Mouse (Mus musculus) embryonic stem cell, embryonic (primary cell): ENCODE measurements around the gene Ms4a6b.
"Not testable (repeated sequence)": the region's sequence is repeated elsewhere in the genome, so short reads cannot be mapped to it uniquely, and the experiment has no call there.

Experiments used
- CTCF ChIA-PET, 4 experiments: fragments of 300-600 bp in 2 of 4; fragments of 350-600 bp in 2 of 4; sonication (Branson Sonifier 250); formaldehyde crosslinking; loops; one replicate each; lab custom pipeline; 2022; ENCODE audit warnings: inconsistent platforms in 2 of 4; lab: Charles Lee
- POLR2A ChIA-PET, 4 experiments: fragments of 300-600 bp in 2 of 4; fragments of 350-600 bp in 2 of 4; sonication (Branson Sonifier 250); formaldehyde crosslinking; loops; one replicate each; lab custom pipeline; 2022; ENCODE audit warnings: antibody characterized with exemption in 4 of 4, inconsistent platforms in 1 of 4; lab: Charles Lee

The Ms4a6b gene

DNA sequence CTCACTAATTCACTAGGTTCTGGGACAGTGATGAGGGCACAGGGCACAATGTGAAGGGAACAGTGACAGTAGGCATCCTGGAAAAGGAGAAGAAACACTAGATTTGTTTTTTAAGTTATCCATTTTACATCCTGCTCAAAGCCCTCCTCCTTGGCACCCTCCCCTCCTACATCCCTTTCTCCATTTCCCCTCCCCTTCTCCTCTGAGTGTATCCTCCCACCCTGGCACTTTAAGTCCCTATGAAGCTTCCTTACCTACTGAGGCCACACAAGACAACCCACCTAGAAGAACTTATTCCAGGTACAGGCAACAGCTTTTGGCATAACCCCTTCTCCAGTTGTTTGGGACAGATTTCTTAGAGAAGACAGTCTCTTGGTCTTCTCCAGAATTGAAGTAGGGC is at the start of gene Ms4a6b:
Ms4a6b (plus strand) TSS at position 267 of the 400 bp plus-strand sequence.
- POLR2A ChIA-PET: interaction anchor here in 1 of 4 experiments (0.5 kb wide), 1 partner anchor 647 kb away, joined by 3 read pairs; no protein-coding TSS in a partner anchor

DNA sequence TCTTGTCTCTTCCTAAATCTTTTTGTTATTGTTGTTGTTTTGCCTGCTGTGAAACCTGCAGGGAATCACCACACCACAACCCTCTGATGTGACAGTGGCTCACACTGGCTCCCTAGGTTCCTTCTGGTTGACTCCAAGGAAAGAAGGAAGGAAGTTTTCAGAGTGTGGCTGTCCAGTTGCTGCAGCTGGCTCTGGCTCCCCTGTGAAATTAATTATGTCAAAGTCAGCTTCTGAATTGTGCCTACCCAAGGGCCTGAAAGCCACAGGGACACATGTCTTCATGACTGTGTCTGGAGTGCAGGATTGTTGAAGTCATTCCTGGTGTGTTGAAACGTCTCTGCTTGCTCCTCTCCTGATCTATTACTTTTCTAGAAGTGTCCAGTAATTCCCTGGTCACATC is 48.0 kb upstream of the Ms4a6b start:
- CTCF ChIA-PET, POLR2A ChIA-PET: not testable (repeated sequence)

More for the DNA sequence above, at the start of gene Ms4a6b:
- CTCF ChIA-PET: interaction anchor here in 1 of 4 experiments (0.7 kb wide), 1 partner anchor 304 kb away, joined by 3 read pairs; no protein-coding TSS in a partner anchor

DNA sequence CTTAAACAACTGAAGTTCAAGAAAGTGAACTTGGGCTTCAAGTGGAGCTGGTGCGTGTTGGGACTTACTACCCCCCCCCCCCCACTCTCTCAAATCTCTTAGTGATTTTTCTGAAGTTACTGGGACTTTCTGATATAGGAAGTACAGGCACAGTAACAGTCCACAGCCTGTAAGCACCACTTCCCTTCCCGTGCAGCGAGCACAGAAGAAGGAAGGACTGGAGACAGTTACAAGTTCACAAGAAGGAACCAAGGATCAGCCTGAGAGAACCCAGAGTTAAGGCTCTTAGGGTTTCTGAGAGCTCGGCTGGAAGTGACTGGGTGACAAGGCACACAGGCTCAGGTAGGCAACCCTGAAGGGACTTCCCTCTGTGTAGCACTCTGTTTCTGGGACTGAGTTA is 47.1 kb upstream of the Ms4a6b start, which contains the start of gene Ms4a6c:
Ms4a6c (plus strand) TSS at position 152 of the 400 bp plus-strand sequence.
- CTCF ChIA-PET, POLR2A ChIA-PET: not testable (repeated sequence)

DNA sequence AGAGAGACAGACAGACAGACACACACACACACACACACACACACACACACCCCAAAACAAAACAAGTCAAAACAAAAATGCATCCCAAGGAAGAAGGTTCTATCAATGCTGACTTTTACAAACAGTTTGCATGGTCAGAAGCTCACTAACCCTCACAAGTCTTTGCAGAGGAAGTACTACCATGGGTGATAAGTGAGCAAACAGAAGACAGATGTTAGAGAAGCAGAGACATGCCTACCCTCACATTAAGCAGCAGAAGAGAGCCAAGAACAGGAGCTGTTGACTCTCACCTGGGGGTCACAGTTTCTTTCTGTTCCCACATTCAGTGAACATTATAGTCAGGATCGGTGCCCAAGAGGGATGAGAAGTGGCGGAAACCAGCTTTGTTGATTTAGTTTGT is 36.6 kb upstream of the Ms4a6b start:
- POLR2A ChIA-PET: no interaction called here
- CTCF ChIA-PET: no interaction called here

DNA sequence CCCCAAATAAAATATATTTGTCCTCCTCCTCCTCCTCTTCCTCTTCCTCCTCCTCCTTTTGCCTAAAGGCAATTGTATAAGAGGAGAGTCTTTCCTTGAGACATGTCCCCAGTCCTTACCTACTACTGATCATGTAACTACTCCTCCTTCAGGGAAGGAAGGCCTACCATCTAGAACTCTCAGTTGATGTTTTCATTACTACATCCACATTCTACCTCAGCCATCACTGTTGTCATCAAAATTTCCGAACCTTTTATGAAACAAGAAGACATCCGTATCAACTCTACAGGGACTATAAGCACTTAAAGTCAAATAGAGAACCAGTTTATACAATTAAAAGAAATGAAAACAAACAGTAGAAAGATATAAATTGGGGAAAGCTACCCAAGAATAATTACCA is 33.6 kb upstream of the Ms4a6b start:
- ChIA-PET POLR2A (no interaction called here), CTCF (no interaction called here)

DNA sequence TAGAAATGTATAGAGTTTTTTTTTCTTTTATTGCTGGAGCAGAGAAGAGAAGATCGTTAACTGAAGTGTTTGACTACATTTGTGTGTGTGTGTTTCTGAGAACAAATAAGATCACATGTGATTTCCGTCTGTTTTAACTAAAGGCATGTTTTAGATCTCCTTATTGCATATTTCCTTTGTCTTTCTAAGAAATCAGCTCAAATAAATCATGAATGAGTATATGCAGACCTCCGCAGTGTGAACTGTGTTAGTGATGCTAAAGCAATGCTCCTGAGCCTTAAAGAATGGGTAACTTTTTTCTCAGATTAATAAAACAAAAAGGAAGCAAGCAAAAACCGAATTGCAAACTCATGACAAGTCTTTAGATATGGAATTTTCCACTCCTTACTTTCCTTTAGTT is 32.4 kb upstream of the Ms4a6b start:
- CTCF ChIA-PET: no interaction called here
- POLR2A ChIA-PET: no interaction called here

DNA sequence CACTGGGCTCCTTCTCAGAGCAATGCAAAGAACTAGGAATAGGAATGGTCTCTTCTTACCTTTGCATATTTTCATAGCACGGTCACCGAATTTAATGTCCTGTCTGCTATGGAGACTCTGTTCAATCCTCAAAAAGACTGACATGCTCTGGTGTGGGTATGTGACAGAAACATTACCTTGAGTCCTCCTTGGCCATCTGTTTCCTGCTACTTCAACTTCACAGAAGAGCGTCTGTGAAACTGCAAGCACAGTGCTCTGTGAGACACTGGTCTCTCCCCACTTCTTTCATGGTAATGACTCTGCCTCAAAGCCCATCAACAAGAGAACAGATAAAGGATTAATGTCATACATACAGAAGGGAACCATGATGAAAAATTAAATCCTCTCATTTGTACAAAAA is 31.9 kb upstream of the Ms4a6b start:
- POLR2A ChIA-PET: no interaction called here
- CTCF ChIA-PET: no interaction called here

DNA sequence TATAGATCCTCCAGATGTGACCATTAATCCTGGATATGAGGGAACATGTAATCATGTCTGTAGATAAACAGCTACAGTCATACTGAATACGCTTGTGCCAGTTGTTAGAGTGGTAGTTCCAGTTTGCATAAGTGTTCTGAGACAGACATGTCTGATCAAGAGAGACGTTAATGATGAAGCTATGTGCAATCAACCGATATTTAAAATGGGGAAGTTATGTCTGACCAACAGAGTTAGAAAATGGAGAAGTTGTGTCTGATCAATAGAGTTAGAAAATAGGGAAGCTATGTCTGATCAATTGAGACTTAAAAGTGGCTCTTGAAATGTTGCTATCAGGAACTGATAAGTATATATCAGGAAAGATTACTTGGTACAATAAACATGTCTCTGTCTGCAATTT is 31.0 kb upstream of the Ms4a6b start:
- CTCF ChIA-PET: no interaction called here
- POLR2A ChIA-PET: no interaction called here

DNA sequence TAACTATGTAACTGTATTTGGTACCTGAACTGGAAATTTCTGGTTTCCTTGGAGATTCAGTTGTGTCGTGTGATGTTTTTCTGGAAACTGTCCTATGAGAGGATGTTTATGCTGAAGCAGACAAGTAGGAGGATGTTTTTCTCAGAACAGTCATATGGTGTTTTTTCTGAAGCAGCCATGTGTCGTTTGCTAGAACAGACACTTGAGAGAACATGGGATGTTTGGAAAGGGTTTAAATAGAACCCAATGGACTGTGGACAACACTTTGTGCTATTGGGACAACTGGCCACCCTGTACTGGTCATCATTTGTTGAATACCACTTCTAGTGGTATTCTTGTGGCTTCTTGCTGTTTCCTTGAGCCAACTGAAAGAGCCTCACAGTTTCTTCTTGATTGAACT is 30.6 kb upstream of the Ms4a6b start, which contains the start of gene Gm8369:
Gm8369 (plus strand) TSS at position 193 of the 400 bp plus-strand sequence.
- POLR2A ChIA-PET: no interaction called here
- CTCF ChIA-PET: interaction anchor here in 1 of 4 experiments (0.7 kb wide), 1 partner anchor 9 kb away, joined by 3 read pairs; no protein-coding TSS in a partner anchor

DNA sequence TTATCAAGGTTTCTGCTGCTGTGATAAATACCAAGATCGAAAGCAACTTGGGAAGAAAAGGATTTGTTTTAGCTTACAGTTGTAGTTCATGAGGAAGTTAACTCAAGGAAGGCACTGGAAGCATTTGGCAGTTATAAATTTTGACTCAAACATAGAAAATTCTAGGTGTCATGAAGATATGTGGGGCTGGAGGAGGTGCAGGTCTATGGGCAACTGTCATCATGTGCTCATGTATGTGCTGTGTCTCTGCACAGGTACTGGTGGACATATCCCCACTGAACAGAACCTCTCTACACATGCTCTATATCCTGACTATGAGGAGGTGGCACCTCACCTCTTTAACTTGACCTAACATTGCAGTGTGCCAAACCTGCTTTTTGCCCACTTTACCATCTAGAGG is 29.7 kb upstream of the Ms4a6b start:
- ChIA-PET CTCF (no interaction called here), POLR2A (no interaction called here)

DNA sequence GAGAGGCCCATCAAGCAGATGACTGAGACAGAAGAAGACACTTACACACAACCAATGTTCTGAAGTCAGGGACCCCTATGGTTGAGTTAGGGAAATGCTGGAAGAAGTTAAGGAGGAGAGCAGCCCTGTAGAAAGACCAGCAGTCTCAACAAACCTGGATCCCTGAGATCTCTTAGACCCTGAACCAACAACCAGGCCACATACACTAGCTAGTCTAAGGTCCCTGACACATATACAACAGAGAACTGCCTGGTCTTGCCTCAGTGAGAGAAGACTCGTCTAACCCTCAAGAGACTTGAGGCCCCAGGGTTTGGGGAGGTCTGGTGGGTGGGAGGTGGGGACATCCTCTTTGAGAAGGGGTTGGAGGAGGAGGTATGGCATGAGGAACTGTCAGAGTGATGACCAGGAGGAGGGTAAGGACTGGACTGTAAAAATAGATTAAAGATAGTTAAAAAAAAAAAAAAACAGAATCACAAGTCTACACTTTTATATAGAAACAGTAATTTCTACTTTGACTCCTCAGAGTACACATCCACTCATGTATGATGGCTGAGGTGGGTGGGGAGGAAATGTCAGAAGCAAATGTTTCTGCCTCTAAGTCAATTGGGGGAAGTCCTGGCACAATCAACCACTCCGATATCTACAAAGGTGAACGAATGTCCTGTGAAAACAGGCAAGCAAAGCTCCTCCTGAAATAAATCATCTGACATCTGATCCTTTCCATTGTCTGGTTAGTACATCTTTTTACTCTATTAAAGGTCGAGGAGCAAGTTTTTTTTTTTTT is 24.7 kb upstream of the Ms4a6b start:
- ChIA-PET CTCF (no interaction called here), POLR2A (no interaction called here)

DNA sequence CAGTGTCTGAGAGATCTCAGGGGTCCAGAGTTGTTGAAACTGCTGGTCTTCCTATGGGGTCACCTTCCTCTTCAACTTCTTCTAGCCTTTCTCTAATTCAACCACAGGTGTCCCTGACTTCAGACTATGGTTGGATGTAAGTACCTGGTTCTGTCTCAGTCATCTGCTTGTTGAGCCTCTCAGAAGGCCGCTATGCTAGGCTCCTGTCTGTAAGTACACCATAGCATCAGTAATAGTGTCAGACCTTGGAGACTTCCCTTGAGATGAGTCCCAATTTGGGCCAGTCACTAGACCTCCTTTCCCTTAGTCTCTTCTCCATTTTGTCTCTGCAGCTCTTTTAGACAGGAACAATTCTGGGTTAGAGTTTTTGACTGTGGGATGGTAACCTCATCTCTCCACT is 23.6 kb upstream of the Ms4a6b start:
- POLR2A ChIA-PET: no interaction called here
- CTCF ChIA-PET: no interaction called here

DNA sequence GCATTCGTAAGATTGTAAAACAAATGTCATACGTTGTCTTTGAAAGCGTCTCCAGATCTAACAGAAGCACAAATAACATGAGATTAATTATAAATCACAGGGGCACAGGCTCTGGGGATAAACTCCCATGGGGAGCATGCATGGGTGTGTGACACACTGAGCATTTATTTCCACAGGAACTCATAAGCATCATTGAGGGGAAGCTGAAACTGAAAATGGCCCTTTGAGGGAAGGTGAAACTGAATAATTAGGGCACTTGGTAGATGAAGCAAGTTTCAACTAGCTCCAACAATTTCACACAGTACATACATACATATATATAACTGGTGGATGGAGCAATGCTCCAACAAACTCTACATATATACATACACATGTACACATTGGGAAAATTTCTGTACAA is 21.8 kb upstream of the Ms4a6b start:
- ChIA-PET POLR2A (no interaction called here), CTCF (interaction anchor here in 1 of 4 experiments (0.6 kb wide), 2 partner anchors 9 to 1114 kb away, joined by 3 to 28 read pairs; partner anchors contain the start of gene Gm8369)

DNA sequence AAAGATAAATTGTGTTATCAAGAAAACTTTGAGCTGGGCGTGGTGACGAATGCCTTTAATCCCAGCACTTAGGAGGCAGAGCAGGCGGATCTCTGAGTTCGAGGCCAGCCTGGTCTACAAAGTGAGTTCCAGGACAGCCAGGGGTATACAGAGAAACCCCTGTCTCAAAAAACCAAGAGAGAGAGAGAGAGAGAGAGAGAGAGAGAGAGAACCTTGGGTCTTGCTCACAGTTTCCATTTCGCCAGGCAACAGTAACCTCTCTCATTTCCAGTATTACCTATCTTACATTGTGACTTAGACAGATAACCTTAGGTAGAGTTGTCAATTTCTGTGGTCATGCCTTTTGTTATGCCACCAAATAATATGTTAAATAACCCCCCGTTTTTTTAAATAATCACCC is 20.0 kb upstream of the Ms4a6b start:
- POLR2A ChIA-PET: no interaction called here
- CTCF ChIA-PET: no interaction called here

DNA sequence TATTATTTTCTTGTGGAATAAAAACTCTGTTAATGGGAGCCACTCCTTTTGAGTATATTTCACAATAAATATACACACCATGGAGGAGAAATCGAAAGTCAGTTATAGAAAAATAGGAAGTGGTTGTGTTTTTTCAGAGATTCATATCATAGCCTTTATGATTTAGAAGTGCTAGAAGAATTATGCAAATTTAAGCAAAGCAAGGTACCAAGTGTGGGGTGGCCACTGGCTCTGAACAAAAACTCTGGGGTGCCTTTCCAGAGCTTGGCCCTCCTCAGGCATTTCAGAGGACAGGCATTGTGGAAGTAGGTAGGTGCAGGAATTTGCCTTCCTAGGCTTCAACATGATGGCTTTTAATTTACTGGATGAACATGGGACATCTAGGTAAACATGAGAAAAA is 19.0 kb upstream of the Ms4a6b start:
- CTCF ChIA-PET, POLR2A ChIA-PET: not testable (repeated sequence)

DNA sequence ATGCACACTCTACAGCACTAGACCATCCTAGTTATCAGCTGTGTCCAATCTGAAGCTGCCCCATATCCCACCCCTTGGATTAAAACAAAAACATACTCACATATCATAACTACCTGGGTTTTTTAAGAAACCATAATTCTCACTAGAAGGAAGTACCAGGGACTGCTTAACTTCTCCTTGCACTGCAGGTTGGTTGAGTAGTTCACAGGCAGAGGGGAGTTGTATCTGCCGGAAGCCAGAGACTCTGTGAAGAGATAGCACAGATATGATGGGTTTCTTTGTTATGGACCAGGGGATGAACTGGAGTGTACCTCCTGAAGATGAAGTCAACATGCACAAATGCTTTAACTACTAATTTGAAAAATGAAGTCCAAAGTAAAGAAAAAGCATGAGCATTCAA is 15.5 kb upstream of the Ms4a6b start:
- CTCF ChIA-PET: no interaction called here
- POLR2A ChIA-PET: no interaction called here

DNA sequence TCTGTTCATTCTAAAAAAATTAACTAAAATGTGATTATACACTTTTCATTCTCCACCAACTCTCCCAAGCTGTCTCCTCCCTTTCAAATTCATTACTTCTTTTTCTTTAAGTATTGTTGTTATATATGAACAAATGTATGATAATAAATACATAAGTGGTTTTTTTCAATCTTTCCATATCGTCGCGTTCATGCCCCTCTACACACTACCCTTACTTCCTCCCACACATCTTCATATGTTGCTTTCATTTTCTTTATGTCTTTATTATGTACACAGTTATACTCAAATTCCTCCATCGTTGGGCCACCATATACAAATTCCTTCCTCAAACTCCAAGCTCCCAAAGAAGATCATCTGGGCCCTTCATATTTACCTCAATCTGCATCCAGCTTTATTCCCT is 15.0 kb upstream of the Ms4a6b start:
- CTCF ChIA-PET: no interaction called here
- POLR2A ChIA-PET: no interaction called here

DNA sequence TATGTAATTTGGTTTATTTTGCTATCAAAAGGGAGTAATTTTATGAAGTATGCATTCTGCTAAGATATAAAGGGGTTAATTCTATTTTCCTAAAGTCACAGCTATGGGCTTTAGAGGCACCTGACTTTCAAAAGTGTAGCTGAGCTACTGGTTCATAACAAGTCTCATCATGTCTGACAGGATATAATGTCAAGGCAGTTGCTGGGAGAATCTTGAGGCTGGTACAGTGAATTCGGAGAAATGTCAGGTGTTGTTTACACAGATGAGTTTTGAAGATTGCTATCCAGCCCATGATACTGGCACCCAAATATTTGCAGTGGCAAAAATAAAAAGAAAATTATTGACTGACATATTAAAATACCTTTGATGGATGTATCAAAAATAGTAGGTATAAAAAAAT is 11.5 kb upstream of the Ms4a6b start:
- ChIA-PET CTCF (no interaction called here), POLR2A (no interaction called here)

DNA sequence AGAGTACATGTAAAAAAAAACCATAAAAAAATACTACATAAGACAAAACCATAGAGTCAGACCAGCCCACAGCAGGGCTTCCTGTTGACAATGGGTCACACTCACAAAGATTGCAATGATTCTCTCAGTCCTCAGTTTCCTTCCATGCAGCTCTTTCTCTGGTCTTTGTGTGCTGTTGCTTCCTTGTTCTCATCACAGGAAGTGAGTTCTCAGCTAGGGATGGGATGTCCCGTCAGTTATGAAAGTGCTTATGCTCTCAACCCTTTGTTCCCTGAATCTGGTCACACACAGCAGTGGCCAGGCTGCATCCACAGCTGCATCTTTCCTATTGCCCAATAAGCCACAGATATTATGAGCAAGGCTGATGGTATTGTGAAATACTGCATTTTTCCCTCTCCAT is 2.9 kb upstream of the Ms4a6b start:
- ChIA-PET CTCF (no interaction called here), POLR2A (interaction anchor here in 1 of 4 experiments (0.6 kb wide), 1 partner anchor 221 kb away, joined by 3 read pairs; no protein-coding TSS in a partner anchor)

DNA sequence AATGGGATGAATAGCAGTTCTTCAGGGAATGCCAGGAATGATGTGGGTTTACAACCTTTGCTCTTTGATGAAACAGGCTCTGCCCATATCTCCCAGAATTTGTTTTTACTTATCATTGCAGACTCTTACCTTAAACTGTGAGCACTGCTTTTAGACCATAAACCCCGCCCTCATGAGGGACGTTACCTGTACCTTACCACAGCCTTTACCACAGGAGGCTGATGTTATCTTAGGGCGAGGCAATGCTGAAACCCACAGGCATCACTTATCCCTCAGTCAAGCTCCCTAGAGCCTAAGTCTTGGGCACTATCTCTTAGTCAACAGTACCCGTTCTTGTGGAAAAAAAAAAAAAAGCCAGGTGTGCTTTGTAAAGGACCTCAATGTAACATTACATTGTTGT is 533 bp downstream of the Ms4a6b start:
- ChIA-PET POLR2A (no interaction called here), CTCF (interaction anchor here in 1 of 4 experiments (0.7 kb wide), 1 partner anchor 304 kb away, joined by 3 read pairs; no protein-coding TSS in a partner anchor)

DNA sequence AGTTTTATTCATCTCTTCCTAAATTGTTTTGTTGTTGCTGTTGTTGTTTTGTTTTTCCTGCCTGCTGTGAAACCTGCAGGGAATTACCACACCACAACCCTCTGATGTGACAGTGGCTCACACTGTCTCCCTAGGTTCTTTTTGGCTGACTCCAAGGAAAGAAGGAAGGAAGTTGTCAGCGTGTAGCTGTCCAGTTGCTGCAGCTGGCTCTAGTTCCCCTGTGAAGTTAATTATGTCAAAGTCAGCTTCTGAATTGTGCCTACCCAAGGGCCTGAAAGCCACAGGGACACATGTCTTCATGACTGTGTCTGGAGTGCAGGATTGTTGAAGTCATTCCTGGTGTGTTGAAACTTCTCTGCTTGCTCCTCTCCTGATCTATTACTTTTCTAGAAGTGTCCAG is 1.1 kb downstream of the Ms4a6b start:
- POLR2A ChIA-PET, CTCF ChIA-PET: not testable (repeated sequence)
